Mouse (Mus musculus): Measurements from ENCODE around the gene Amh. TPM values are rescaled to one million over a fixed set of nuclear protein-coding genes. Genes with fewer than 3 reads are reported as not detected.

The Amh gene
- total RNA-seq (2021) = 1 to 10 TPM in 1 of 2 experiments, under 1 TPM in 1; 0.83 to 1.5 TPM
- long read RNA-seq, experiment 1 = 0 reads
- long read RNA-seq, experiment 2 = 0 reads

DNA sequence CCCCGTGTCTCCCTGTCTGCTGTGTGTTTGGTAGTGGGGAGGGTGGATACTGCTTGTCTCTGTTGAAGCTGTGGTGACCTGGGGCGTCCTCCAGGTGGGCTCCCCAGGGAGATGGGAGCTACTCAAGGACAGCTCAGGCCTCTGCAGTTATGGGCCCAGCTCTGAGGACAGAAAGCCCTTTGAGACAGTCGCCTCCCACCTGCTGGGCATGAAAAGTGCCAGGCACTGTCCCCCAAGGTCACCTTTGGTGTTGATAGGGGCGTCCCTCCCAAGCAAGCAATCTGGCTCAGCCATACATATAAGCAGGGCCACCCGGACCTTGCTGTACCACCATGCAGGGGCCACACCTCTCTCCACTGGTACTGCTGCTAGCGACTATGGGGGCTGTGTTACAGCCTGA is at the start of gene Amh:
Gene Amh, plus strand, starts transcription at position 328 of the 400 bp plus-strand sequence.
- no peak for DNase-seq (ENCODE audit: low spot score in 2 of 2)

DNA sequence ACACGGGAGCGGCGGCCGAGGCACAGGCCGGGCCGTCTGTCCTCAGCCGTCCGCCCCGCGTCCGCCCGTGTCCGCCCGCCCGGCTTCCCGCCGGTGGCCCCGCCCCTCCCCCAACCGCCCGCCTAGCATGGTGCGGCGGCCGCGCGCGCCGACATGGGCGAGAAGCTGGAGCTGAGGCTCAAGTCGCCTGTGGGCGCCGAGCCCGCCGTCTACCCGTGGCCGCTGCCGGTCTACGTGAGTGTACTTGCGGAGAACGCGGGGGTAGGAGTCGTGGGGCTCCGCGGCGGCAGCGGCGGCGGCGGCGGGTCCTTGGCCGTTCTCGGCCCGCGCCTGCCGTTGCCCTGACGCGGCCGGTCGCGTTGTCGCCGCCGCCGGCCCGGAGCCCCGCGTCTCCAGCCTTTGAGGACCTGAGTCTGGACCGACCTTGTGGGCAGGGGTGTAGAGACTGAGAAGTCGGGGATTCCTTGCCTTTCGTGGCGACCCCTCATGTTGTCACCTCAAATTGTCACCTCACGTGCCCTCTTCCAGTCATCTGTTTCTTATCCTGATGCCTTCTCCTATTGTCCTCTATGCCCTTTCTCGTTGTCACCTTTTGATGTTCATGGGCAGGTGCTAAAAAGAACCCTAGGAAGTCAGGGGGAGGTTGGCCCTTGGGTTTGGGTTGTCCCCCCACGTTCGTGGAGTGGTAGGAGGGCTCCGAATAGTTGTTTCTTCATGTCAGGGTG is 49.6 kb upstream of the Amh start:
- DNase-seq (ENCODE audit: low spot score in 2 of 2) = no peak

DNA sequence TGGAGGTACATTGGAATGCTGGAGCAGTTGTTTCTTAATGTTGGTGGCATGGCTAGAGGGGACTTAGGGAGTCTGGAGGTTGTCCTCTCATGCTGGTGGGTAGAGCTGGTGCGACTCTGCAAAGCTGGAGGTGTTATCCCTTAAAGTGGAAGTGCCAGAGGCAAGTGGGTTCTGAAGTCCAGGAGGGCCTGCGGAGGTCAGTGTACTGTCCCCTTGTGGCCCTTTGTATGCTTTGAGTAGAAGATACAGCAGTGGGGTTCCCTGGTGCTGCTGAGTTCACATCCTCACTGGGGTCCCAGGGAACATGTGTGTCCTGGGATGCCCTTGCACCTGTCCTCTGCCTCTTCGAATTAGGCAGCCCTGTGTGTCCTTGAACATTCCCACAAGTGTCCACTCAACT is 48.9 kb upstream of the Amh start:
- no peak for DNase-seq (ENCODE audit: low spot score in 2 of 2)

DNA sequence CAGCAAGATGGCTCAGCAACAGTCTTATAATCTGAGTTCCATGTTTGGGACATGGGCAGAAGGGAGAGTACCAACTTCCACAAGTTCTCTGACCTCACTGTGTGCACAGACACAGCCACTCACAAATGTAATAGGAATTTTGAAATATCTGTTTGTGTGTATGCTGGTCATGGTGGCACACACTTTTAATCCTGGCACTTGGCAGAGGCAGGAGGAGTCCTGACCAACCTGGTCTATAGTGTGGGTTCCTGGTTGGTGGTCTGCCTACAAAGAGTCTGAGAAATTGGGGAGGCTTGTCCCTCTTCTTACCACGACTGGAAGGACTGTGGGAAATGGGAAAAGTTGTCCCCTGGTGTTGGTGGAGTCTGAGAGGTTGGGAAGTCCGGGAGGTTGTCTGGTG is 48.5 kb upstream of the Amh start:
- DNase-seq (ENCODE audit: low spot score in 2 of 2) = no peak

DNA sequence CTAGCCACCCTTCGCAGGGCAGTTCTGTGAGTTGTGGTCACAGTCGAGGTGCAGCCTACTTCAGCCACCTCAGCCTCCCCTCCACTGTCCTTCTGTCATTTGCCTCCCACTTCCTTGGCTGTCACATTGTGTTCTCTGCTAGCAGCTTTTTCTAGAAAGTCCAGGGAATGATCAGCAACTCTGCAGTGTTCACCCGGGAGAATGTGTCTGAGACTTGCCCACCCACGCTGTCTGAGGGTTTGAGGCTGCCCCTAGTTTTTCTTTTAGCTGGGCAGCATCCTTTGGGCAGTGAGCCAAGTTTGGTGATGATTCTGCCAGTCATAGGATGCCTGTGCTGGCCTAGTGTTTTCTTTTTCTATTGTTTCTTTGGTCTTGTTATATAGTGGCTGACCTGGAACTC is 48.1 kb upstream of the Amh start:
- DNase-seq (ENCODE audit: low spot score in 2 of 2) = peak in 1 of 2 experiments; percentile 44

DNA sequence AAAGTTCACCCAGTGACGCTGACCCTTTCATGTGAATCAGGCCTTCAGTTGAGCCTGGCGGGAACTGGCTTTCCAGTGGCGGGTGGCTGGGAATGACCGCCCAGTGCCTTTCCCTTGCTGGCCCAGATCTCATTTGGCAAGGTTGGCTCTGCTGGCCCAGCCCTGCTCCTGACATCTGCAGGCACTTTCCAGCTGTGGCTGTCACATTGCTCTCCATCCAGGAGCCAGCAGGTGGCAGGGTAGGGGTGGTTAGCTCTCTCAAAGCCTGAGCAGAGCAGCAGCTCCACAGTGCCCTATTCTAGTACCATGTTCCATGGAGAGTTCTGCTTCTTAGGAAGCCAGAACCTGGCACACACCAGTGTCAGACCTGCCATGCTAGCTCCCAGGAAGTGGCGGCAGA is 47.3 kb upstream of the Amh start:
- peak; percentile 63 to 65 for DNase-seq (ENCODE audit: low spot score in 2 of 2)

DNA sequence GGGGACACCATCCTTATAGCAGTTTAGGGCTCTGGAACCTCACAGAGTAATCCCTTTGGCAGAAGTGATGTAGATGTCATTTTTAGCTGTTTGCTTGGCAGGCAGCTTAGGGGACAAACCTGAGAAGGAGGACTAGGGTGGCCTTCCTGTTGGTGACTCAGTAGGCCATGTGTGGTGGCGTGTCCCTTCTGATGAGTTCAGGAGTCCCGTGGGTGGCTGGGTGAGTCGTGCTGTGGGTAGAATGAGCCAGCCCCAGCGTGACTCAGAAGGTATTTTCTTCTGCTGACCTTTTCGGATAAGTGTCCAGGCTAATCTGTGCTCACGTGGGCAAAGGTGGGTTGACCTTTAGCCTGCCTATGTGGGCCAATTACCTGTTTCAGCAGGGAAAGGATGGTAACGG is 46.4 kb upstream of the Amh start:
- peak; percentile 43 to 52 for DNase-seq (ENCODE audit: low spot score in 2 of 2)

DNA sequence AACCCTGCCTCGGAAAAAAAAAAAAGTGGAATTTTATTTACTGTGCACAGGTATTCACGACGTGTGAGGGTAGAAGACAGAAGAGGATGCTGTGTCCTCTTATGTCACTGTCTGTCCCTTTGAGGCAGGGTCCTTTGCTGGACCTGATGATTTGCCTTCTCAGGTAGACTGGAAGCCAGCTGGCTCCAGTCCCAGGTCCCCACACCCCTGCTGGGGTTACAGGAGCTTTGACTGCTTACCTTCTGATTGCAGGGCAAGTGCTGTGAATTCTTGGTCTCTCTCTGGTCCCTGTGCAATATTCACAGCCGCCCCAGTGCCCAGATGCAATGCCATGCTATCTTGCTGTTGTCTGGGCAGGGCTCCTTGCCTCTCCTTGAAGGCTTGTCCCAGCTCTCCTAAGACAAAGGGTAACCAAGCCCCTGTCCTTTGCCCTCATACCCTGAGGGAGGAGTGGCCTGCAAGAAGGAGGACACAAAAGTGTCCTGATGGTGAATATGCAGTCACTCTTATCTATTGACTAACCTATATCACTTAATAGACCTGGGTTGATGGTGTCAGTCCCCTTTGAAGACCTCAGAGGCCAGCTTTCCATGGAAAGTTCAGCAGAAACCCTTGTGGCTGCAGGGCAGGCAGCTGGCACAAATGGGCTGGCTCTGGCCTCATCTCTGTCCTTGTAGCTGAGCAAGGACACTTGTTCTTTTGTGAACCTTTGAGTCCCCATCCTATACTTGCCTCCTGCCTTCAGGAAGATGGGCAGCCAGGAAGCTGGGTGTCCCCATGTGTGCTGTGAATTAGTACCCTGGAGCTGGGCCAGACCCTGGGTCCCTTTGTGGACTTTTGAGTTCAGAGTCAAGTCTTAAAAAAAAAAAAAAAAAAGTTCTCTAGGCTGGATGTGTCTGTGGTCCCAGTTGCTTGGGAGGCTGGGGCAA is 44.2 kb upstream of the Amh start:
- DNase-seq (ENCODE audit: low spot score in 2 of 2) = peak in 1 of 2 experiments; percentile 41

DNA sequence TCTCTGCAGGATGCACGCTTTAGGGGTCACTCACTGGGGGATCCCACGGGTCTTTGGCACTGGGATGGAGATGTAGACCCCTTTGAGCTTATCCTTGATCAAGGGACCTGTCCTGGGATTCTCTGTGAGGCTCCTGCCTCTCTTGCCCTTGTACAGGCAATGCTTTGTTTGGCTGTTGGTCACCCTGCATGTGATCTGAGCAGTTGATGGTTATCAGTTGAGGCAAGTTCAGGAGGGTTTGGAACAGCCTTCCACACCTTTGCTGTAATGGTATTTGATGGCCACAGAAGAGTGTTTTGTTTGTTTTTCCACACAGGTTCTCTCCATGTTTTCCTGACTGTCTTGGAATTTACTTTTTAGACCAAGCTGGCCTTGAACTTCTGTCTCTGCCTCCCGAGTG is 43.2 kb upstream of the Amh start:
- DNase-seq (ENCODE audit: low spot score in 2 of 2) = no peak

DNA sequence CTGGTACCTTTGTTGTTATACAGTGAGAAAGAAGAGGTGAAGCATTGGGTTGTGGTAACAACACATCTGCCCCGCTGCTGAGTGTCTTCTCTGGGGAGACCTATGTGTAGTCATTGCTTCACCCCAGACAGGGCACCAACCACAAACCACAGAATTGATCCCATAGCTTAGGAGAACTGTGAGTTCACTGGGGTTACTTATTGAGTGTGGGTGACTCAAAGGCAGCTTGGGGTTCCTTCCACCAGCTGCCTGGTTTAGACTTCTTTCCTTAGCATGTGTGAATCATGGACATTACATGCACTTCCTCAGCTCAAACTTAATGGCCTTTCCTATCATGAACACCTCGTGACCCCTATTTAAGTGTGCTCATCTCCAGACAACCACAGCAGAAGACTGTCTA is 41.5 kb upstream of the Amh start:
- DNase-seq (ENCODE audit: low spot score in 2 of 2) = no peak

DNA sequence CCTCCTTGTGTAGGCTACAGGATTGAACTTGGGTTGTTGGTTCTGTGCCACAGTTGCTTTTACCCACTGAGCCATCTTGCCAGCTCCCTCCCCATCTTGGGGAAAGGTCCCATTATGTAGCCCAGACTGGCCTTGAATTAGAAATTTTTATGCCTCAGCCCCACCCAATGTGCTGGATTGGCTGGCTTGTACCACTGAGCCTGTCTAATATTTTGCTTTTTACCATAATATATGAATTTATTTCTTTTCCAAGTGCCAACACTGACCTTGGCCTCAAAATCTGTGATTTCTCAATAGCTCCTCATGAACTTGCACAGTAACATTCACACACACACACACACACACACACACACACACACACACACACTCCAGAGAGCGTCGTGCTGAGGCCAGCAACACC is 39.3 kb upstream of the Amh start:
- DNase-seq (ENCODE audit: low spot score in 2 of 2) = no peak

DNA sequence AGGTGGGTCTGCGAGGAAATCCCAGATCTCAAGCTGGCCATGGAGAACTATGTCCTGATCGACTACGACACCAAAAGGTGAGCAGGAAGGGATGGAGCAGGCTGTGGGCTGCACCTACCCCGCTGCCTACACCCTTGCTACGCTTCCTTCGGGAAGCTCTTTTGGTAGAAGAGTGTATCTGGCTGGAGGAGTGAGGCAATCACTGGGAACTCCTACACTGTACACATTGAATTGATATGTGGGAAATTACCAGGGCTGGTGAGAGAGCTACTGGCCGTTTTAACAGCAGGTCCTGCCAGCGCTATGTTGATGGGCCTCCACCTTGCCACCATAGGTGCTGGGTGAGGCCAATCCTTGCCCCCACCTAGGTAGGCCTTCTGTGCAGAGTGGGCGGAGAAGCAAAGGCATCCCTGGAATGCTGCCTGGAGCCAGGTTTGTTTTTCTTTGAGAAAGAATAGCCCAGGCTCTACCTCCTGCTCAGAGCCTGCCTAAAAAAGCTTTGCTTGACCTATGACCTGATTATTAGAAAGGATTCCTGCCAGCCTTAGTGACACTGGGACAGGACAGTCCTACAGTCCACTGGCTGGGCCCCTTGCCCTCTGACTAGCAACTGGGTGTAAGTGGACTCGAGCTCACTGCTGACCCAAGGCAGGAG is 38.8 kb upstream of the Amh start:
- DNase-seq (ENCODE audit: low spot score in 2 of 2) = no peak

DNA sequence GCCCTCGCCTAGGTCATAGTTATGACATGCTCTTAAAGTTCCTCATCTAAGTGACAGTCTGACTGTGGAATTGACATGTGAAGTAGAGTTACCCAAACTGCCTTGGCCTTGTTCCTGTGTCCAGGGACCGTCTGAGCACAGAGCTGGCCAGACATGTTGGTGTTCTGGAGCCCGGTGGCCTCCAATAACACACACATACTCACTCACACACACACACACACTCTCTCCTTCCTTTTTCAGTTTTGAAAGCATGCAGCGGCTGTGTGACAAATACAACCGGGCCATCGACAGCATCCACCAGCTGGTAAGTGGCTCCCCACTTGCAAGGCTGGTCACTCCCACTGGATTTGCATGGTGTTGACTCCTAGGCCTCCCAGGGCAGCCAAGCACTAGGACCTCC is 36.7 kb upstream of the Amh start:
- no peak for DNase-seq (ENCODE audit: low spot score in 2 of 2)

DNA sequence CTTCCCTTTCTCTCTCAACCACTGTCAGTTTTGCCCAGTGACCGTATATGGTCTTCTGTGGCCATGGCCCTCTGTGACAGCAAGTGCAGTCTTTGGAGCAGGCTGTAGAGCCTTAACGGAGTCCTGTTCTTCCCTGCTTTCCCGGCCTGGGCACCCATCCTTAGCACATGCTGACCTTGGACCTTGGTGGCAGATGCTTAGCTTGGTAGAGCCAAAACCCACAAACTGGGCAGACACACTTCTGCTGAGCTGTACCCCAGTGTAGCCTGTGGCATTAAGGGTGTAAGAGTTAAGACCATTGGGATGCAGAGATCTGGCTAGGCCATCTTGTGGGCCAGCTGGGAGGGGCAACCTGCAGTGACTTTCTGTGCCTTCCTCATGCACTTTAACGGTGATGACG is 31.2 kb upstream of the Amh start:
- DNase-seq (ENCODE audit: low spot score in 2 of 2) = no peak

DNA sequence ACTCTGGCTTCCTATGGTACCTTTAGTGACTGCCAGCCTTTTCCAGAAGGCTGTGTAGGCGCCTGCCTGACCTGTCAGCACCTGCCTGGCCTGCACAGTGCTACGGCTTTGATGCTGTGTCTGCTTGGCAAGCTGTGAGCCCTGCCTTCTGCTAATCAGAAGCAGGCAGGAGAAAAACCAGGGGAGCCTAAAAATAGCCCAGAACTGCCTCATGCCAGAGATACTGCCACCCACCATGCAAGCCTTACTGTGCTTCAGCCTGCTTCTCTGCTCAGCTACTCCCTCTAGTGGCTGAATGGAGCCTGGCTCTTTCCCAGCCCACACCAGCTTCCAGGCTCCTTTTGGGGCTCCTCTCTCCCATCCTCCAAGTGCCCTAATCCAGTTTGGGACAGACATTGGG is 30.5 kb upstream of the Amh start:
- DNase-seq (ENCODE audit: low spot score in 2 of 2) = peak; percentile 76 to 79

DNA sequence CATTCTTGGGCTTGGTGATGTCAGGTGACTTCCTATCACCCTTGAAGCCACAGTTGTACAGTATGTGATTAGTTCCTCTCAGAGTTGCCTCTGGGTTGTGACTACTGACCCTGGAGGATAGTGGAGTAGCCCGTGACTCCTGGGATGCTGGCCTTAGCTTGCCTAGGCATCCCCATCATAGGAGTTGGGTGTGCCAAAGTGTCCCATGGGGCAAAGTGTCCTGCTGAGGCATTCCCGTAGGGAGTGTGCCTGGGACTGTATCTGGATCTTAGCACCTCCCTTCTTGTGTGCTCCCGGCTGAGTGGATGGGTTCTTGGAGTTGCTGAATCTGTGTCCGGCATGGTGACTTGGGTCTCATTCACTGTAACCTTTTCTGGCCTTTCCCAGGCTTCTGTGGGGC is 30.1 kb upstream of the Amh start:
- no peak for DNase-seq (ENCODE audit: low spot score in 2 of 2)

DNA sequence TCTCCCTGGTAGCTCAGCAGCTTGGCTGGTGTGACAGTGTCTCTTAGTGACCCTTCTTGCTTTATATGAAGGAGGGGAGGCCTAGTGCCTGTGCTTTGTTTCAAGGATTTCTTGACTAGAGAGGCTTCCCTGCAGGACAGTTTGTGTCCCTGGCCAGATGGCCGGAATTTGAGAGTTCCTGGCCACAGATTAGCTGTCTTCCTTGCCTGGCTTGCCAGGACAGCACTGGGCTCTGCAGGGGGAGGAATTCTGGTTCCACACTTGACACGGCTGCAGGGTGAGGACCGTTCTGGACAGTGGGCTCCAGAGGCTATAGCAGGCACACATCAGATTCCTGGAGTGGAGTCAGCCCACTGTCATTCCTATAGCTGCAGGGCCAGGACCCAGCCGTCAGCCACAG is 29.3 kb upstream of the Amh start:
- no peak for DNase-seq (ENCODE audit: low spot score in 2 of 2)

DNA sequence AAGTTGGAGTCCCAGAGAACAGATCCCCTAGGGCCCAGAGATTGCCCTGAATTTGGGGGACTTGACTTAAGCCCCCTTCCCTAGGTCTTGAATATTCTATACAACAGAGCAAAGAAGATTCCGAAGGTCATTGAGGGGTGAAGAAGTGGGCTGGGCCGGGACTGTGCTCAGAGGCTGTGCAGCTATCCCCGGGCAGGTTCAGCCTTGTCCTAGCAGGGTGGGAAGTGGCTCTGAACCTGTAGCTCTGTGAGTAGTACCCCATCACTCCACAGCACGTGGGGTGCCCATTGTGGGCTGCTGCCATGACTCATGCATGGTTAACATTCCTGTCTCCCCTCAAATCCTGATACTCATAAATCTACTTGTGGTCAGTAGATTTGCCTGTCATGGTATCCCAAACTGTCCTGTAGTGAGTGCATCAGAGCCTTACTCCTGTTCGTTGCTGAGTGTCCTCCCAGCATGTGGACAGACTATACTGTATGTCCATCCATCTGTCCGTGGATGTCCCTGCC is 28.6 kb upstream of the Amh start:
- DNase-seq (ENCODE audit: low spot score in 2 of 2) = no peak

DNA sequence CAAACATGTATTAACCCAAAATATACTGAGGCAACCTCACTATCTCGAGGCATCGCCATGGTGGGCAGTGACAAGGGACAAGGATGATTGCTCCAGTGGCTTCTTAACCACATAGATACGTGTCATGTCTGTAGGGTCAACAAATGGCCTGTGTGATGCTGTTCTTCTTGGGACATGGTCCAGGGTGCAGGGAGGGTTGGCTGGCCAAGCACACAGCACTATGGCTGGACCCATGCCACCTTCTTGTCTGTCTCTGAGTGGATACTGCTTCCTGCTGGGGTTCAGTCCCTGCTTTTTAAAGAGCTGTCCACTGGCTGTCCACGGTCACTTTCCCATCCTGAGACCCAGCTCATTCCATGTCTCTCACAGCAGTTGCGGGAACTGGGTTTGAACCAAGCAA is 27.9 kb upstream of the Amh start:
- no peak for DNase-seq (ENCODE audit: low spot score in 2 of 2)

DNA sequence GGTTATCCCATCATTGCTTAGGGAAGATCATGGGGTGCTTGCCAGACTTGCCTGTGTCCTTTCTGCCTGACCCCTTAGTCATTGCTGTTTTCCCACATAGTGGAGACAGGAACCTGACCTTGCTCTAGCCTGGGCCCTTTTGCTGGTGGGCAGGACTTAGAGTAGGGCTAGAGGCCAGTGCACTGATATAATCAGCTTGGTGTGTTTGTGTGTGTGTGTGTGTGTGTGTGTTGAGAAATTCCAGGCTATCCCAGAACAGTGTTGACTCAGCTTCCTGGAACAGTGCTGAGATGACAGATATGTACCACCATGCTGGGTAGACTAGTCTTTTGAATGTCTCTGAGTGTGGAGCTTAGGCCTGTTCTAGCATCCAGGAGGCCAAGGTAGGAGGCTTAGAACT is 25.5 kb upstream of the Amh start:
- DNase-seq (ENCODE audit: low spot score in 2 of 2) = no peak

DNA sequence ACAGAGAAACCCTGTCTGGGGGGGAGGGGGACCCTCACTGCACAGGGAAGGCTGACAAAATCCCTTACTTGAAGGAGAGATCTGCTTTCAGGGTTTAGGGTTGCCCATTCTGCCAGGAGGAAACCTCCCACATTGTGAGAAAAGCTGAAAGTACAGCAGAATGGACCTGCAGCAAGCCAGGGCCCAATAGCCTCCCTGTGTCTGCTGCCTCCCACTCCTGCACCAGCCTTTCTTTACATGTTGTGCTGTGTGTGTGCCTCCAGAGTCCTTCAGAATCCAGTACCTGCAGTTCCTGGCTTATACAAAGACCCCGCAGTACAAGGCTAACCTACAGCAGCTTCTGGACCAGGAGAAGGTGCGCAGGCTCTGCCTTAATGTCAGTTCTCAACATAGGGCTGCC is 20.7 kb upstream of the Amh start:
- DNase-seq (ENCODE audit: low spot score in 2 of 2) = no peak

DNA sequence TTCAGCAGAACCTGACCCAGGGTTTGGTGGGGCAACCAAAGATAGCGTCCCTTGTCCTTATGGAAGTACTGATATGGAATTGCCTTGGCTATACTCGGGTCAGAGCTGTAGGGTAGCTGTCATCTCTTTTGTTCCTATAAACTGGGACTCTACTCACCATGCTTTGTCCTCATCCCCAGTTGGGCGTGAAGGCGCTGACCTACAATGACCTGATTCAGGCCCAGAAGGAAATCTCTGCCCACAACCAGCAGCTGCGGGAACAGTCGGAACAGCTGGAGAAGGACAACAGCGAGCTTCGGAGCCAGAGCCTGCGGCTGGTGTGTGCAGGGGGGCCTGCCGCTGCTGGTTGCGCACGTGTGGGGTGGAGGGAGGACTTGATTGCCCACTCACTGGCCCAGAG is 20.2 kb upstream of the Amh start:
- no peak for DNase-seq (ENCODE audit: low spot score in 2 of 2)

Data from adrenal gland, adult 18-20 months (tissue).